Mouse (Mus musculus) intestine, embryonic 15.5 days (tissue): Measurements from ENCODE around the gene Gnpnat1. TPM values are rescaled to one million over a fixed set of nuclear protein-coding genes. Genes with fewer than 3 reads are reported as not detected.

Source experiments
- ATAC-seq: fragments of 200-750 bp; cut with Nextera tagmentation; 2 replicates; pipeline ENCODE4 v1.8.0; 2017; ENCODE audit warnings: moderate TSS enrichment, moderate library complexity
- H3K27ac ChIP-seq: fragments of 300-500 bp; sonication (generic); 2 replicates; pipeline ENCODE4 v1.5.1; 2015; ENCODE audit warnings: mild to moderate bottlenecking, inconsistent platforms
- H3K27me3 ChIP-seq: fragments of 300-500 bp; sonication (generic); replicated peaks from 2 replicates; pipeline ENCODE4 v1.6.1; 2015; ENCODE audit warnings: inconsistent platforms
- H3K36me3 ChIP-seq: fragments of 300-500 bp; sonication (generic); 2 replicates; pipeline ENCODE4 v1.6.1; 2015; ENCODE audit warnings: inconsistent platforms
- H3K4me1 ChIP-seq: fragments of 300-500 bp; sonication (generic); replicated peaks from 2 replicates; pipeline ENCODE4 v1.6.1; 2015; ENCODE audit warnings: inconsistent platforms
- H3K4me2 ChIP-seq: fragments of 300-500 bp; sonication (generic); replicated peaks from 2 replicates; pipeline ENCODE4 v1.6.1; 2015; ENCODE audit warnings: mild to moderate bottlenecking, inconsistent platforms
- H3K4me3 ChIP-seq: fragments of 300-500 bp; sonication (generic); replicated peaks from 2 replicates; pipeline ENCODE4 v1.5.1; 2015; ENCODE audit warnings: inconsistent platforms
- H3K9ac ChIP-seq: fragments of 300-500 bp; sonication (generic); 2 replicates; pipeline ENCODE4 v1.6.1; 2015; ENCODE audit warnings: inconsistent platforms
- H3K9me3 ChIP-seq: fragments of 300-500 bp; sonication (generic); 2 replicates; pipeline ENCODE4 v1.6.1; 2016; ENCODE audit warnings: inconsistent platforms
- WGBS: fragments of 180-500 bp; shearing (Covaris S2); methylation state at CpG from one replicate; pipeline ENCODE4 v1.1.7; 2015; 5-methylcytosine and 5-hydroxymethylcytosine counted together
- polyA plus RNA-seq: library from polyadenylated mRNA; unstranded; fragments of >200 nt; fragmentation: Nextera tagmentation; extraction: Ambion mirVana; gene quantifications from 2 replicates; pipeline ENCODE4 v1.2.1, GENCODE M21; 2015

Gnpnat1 gene
- polyA plus RNA-seq, 1 experiment from 2014 or later = 69.2 TPM

- Histone ChIP-seq H3K36me3 (no peaks in the 10 kb centered on the region), H3K27ac (no peak overlapping the region), H3K27me3 (no peaks in the 10 kb centered on the region), H3K4me3 (no peak overlapping the region), H3K4me1 (0 out of 2 replicates have a peak, but pooled peaks cover 5% of the 10 kb centered on the region), H3K4me2 (no peak overlapping the region), H3K9ac (no peak overlapping the region), H3K9me3 (no peaks in the 10 kb centered on the region)
- no peak for ATAC-seq
- 65% methylated on average over 19 of the region's 19 CpGs for WGBS
These were observed 33.7 kb upstream of the Gnpnat1 start for GRCm38 (mm10) chr14:45438250-45438930.

DNA sequence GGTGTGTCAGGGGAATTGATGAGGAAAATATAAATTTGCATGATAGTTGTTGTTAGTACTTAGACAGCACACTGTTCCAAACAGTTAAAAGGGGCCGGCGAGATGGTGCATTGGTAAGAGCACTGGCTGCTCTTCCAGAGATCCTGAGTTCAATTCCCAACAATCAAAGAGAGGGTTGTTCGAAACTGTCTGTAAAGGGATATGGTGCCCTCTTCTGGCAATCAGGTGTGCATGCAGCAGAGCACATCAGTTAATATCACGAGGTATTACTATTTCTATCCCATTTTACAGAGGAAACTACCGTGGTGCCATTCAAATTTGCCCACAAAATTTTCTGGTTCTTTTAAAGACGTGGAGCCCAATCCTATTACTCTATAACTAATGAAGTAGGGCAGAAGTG is 29.5 kb upstream of the Gnpnat1 start:
- WGBS = 73% methylated on average over 6 of the region's 6 CpGs
- H3K4me2 ChIP-seq = no peak overlapping the region
- no peak overlapping the region for H3K27ac ChIP-seq

GRCm38 (mm10) chr14:45432003-45432402 is 27.3 kb upstream of the Gnpnat1 start:
- H3K4me1 ChIP-seq = no peaks in the 10 kb centered on the region
- no peak overlapping the region for H3K4me2 ChIP-seq
- WGBS = 76% methylated on average over 4 of the region's 4 CpGs
- no peak overlapping the region for H3K27ac ChIP-seq
- ATAC-seq = no peak
- no peak overlapping the region for H3K9ac ChIP-seq
- H3K36me3 ChIP-seq = no peaks in the 10 kb centered on the region
- H3K27me3 ChIP-seq = no peaks in the 10 kb centered on the region
- H3K9me3 ChIP-seq = 0 out of 2 replicates have a peak, but pooled peaks cover 4% of the 10 kb centered on the region
- no peak overlapping the region for H3K4me3 ChIP-seq

More for the DNA sequence above, 29.5 kb upstream of the Gnpnat1 start:
- Histone ChIP-seq H3K27me3 (no peaks in the 10 kb centered on the region), H3K36me3 (no peaks in the 10 kb centered on the region), H3K9me3 (0 out of 2 replicates have a peak, but pooled peaks cover 4% of the 10 kb centered on the region), H3K9ac (no peak overlapping the region), H3K4me3 (no peak overlapping the region), H3K4me1 (no peaks in the 10 kb centered on the region)
- ATAC-seq = no peak

DNA sequence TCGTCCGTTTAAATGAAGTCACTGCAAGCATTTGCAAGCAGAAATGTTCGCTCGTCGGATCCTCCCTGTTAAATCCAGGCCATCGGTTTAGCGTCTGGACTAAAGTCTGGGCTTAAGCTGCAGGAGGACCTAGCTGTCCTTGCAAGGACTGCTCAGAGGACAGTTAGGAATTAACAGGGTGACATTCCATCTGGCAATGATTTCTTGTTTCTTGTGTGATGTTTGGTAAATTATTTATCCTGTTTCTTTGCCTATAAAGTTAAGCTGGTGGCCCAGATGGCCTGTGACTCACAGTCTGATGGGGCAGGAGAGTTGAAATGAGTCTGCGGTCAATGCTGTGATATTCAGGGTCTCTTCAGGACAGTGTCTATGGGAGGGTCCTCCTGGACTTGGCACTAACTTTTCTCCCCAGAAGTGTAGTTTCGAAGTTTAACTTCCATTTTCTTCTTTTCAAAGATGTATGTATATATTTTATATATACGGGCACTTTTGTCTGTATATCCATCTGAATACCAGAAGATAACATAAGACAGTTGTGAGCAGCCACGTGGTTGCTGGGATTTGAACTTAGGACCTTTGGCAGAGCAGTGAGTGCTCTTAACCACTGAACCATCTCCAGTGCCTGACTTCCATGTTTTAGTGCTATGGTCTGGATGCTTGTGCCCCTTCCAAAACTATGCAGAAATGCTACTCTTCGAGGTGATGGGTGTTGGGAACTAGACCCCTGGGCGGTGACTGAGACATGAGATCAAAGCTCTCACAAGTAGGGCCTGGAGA is 25.5 kb upstream of the Gnpnat1 start:
- no peaks in the 10 kb centered on the region for H3K36me3 ChIP-seq
- no peak overlapping the region for H3K27ac ChIP-seq
- no peak overlapping the region for H3K9ac ChIP-seq
- WGBS = 84% methylated on average over 13 of the region's 13 CpGs
- 0 out of 2 replicates have a peak, but pooled peaks cover 4% of the 10 kb centered on the region for H3K9me3 ChIP-seq
- H3K4me2 ChIP-seq = no peak overlapping the region
- no peaks in the 10 kb centered on the region for H3K4me1 ChIP-seq
- H3K4me3 ChIP-seq = no peak overlapping the region
- no peaks in the 10 kb centered on the region for H3K27me3 ChIP-seq
- ATAC-seq = no peak

DNA sequence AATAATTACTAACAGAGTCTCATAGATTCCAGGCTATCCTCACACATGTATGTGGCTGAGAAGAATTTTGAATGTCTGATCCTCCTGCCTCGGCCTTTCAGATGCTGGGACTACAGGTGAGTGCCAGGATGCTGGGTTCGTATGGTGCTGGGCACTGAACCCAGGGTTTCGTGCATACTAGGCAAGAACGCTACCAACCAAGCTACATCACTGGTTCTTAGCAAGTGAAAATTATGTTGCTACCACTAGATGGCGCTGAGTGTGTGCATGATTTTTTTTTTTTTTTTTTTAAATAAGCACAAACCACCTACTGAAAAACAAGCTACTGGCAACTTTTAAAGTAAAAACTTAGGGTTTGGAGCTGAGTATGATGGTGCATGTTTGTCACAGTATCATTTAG is 18.5 kb upstream of the Gnpnat1 start:
- H3K27ac ChIP-seq = no peak overlapping the region
- no peaks in the 10 kb centered on the region for H3K27me3 ChIP-seq
- 11% methylated on average over 5 of the region's 5 CpGs for WGBS
- H3K9me3 ChIP-seq = no peaks in the 10 kb centered on the region
- H3K4me1 ChIP-seq = no peaks in the 10 kb centered on the region
- no peak overlapping the region for H3K9ac ChIP-seq
- no peak overlapping the region for H3K4me2 ChIP-seq
- no peak for ATAC-seq
- H3K4me3 ChIP-seq = no peak overlapping the region
- no peaks in the 10 kb centered on the region for H3K36me3 ChIP-seq

GRCm38 (mm10) chr14:45422371-45422770 is 17.7 kb upstream of the Gnpnat1 start:
- Histone ChIP-seq H3K4me1 (no peaks in the 10 kb centered on the region), H3K27me3 (no peaks in the 10 kb centered on the region), H3K27ac (no peak overlapping the region), H3K4me3 (no peak overlapping the region), H3K36me3 (no peaks in the 10 kb centered on the region), H3K9me3 (no peaks in the 10 kb centered on the region), H3K4me2 (no peak overlapping the region), H3K9ac (no peak overlapping the region)
- 62% methylated on average over 4 of the region's 4 CpGs for whole genome bisulfite sequencing
- no peak for ATAC-seq

GRCm38 (mm10) chr14:45419323-45419722 is 14.6 kb upstream of the Gnpnat1 start:
- WGBS = 77% methylated on average over 4 of the region's 4 CpGs
- no peaks in the 10 kb centered on the region for H3K4me1 ChIP-seq
- H3K36me3 ChIP-seq = no peaks in the 10 kb centered on the region
- ATAC-seq = no peak
- H3K27me3 ChIP-seq = no peaks in the 10 kb centered on the region
- no peaks in the 10 kb centered on the region for H3K9me3 ChIP-seq
- H3K4me3 ChIP-seq = no peak overlapping the region
- no peak overlapping the region for H3K4me2 ChIP-seq
- H3K9ac ChIP-seq = no peak overlapping the region
- H3K27ac ChIP-seq = no peak overlapping the region

DNA sequence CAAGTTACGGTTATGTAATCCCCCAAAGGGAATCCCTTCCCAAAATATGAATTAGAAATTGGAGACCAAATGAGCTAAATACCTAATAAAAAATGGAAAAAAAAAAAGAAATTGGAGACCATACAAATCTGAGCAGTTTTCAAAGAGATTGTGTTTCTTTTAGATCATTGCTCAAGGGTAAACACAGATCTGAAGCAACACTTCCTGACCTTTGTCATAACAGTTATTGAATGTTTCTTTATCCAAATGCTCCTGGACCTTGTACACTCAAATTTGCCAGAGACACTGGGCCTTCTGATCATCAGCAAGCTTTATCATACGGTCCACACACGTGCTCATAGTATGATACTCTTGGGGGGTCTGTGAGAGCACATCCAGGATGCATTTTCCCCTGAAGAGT is 13.8 kb upstream of the Gnpnat1 start:
- H3K4me2 ChIP-seq = no peak overlapping the region
- H3K27me3 ChIP-seq = no peaks in the 10 kb centered on the region
- H3K4me3 ChIP-seq = no peak overlapping the region
- 73% methylated on average over 3 of the region's 3 CpGs for WGBS
- H3K36me3 ChIP-seq = no peaks in the 10 kb centered on the region
- no peaks in the 10 kb centered on the region for H3K4me1 ChIP-seq
- no peaks in the 10 kb centered on the region for H3K9me3 ChIP-seq
- H3K27ac ChIP-seq = no peak overlapping the region
- H3K9ac ChIP-seq = no peak overlapping the region
- ATAC-seq = no peak

DNA sequence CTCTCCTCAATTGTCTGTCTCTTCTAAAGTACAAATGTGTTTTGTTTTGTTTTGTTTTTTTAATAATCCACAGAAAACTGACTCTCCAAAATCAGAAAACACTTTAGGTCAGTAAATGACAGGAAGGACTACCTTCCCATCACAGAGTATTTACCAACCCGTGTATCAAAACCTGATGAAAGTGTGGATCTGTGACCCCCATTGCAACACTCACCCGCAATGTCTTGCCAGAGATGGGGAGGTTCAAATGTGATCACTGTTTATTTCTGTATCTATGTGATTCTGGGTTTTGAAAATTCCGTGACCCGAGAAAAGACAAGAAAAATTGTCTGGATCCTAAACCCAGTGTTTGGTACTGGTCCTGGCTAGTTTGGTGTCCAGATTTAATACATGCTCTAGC is 11.6 kb upstream of the Gnpnat1 start:
- 86% methylated on average over 4 of the region's 4 CpGs for WGBS
- Histone ChIP-seq H3K4me1 (no peaks in the 10 kb centered on the region), H3K27me3 (no peaks in the 10 kb centered on the region), H3K4me3 (no peak overlapping the region), H3K4me2 (no peak overlapping the region), H3K9me3 (no peaks in the 10 kb centered on the region), H3K9ac (no peak overlapping the region), H3K36me3 (no peaks in the 10 kb centered on the region), H3K27ac (no peak overlapping the region)
- no peak for ATAC-seq

DNA sequence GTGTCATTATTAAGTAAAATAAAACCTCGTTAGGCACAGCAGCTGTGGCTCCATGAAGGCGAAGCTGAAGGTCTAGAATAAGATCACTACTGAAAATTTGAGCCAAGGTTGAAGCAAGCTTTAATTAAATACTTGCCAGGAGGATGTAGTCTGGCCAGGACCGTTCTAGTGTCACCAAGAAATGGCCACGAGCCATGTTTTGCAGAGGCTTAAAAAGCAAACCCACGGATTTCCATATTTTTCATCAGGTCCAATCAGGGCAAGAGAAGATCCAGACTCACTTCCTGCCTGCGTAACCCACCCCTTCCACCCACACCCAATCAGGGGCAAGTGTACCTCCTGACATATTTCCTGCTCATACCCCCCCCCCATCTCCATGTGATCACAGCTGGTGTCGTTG is 1.1 kb downstream of the Gnpnat1 start:
- Histone ChIP-seq H3K36me3 (no peaks in the 10 kb centered on the region), H3K27ac (no peak overlapping the region), H3K9me3 (no peaks in the 10 kb centered on the region), H3K27me3 (no peaks in the 10 kb centered on the region), H3K4me2 (no peak overlapping the region), H3K4me3 (no peak overlapping the region), H3K9ac (no peak overlapping the region), H3K4me1 (no peaks in the 10 kb centered on the region)
- no peak for ATAC-seq
- WGBS = 81% methylated on average over 7 of the region's 7 CpGs

GRCm38 (mm10) chr14:45399836-45400235 is 4.9 kb downstream of the Gnpnat1 start:
- Histone ChIP-seq H3K27me3 (no peaks in the 10 kb centered on the region), H3K9me3 (no peaks in the 10 kb centered on the region), H3K9ac (no peak overlapping the region), H3K4me1 (no peaks in the 10 kb centered on the region), H3K36me3 (no peaks in the 10 kb centered on the region), H3K27ac (no peak overlapping the region), H3K4me2 (no peak overlapping the region), H3K4me3 (no peak overlapping the region)
- 84% methylated on average over 3 of the region's 3 CpGs for WGBS
- no peak for ATAC-seq

GRCm38 (mm10) chr14:45389194-45389593 is 15.5 kb downstream of the Gnpnat1 start:
- Histone ChIP-seq H3K9ac (peak overlapping the region; percentile 79), H3K9me3 (no peaks in the 10 kb centered on the region), H3K4me2 (peak overlapping the region; percentile 66), H3K4me3 (peak overlapping the region; percentile 74), H3K36me3 (no peaks in the 10 kb centered on the region), H3K27me3 (no peaks in the 10 kb centered on the region), H3K4me1 (0 out of 2 replicates have a peak, but pooled peaks cover 6% of the 10 kb centered on the region), H3K27ac (peak overlapping the region; percentile 88)
- no peak; the same call in 1 of the 2 replicates for ATAC-seq
- 10% methylated on average over 3 of the region's 3 CpGs for whole genome bisulfite sequencing
